Mouse (Mus musculus): Measurements from ENCODE around the gene Tgm3. TPM values are rescaled to one million over a fixed set of nuclear protein-coding genes. Genes with fewer than 3 reads are reported as not detected.

Tgm3 gene
- under 1 TPM; 0.15 to 0.33 TPM for total RNA-seq (2021)

DNA sequence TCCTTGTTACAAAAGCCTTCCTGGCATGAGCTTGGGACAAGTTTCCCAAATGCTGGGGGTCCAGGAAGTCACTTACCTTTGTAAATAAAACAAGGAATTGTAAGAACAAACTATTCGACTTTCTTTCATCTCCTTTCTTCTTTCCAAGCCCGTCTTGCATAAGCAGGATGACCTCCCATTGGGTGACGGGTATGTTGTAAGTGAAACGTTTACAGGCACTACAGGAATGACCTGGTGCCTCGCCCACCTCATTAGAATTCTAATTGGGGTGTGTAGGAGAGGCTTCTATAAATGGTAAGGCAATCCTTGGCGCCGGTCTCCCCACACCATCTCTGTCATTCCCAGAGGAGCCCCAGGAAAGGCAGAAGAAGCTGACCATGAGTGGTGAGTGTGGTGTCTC is at the start of gene Tgm3:
Gene Tgm3 (plus strand): TSS at position 324 of the 400 bp plus-strand sequence.
- DNase-seq = no peak

DNA sequence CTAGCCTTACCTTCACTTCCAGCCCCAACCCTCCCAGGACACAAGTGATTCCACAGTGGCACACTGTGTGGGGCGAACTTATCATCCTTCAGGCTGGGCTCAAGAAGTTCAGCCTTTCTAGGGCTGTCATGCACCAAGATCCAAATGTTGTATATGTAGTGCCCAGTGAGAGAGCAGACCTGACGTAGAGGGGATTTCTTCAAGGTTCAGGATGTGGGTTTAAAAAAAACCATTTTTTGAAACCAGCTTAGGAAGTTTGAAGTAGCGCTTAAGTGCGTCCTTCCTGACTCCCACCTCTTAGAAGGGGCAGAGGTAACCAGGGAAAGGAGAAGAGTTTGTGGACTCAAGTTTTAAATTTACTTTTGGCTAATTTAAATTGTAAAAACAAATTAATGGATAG is 31.5 kb upstream of the Tgm3 start:
- no peak for DNase-seq

DNA sequence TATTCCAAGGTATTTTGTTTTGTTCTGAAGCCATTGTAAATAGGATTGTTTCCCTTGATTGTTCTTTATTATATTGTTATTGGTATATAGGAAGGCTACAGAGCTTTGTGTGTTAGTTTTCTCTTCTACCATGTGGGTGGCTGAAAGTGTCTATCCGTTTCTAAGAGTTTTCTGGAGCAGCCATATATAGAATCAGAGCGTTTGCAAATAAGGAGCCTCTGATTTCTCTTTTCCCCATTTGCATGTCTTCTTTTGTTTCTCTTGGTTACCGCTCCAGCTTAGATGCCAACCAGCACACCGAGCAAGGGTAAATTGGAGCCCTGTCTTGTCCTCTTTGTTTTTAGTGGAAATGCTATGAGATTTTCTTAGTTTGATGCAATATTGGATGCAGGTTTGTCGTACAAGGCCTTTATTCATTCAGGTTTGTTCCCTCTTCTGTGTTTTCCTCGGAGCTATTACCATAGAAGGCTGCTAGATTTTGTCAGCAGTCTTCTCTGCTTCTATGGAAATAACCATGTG is 24.6 kb upstream of the Tgm3 start:
- DNase-seq = no peak

GRCm38 (mm10) chr2:129989646-129990045 is 22.5 kb upstream of the Tgm3 start:
- no peak for DNase-seq

DNA sequence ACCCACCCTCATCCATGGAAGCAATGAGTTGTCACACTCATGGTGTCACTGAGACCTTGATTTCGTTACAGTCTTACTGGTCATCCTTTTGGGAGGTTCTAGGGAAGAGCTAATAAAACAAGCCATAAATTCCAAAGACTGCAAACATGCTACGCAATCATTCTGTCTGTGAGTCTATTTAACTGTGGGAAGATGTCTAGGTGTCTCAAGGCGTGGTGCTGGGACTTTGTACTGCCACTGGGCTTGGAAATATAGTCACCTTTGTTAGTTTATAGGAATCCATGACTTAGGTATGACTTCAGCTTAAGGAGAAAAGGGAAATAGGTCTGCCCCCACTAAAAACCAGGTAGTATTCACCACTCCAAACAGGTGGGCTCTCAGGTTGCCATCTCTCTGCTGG is 17.7 kb upstream of the Tgm3 start:
- no peak for DNase-seq

DNA sequence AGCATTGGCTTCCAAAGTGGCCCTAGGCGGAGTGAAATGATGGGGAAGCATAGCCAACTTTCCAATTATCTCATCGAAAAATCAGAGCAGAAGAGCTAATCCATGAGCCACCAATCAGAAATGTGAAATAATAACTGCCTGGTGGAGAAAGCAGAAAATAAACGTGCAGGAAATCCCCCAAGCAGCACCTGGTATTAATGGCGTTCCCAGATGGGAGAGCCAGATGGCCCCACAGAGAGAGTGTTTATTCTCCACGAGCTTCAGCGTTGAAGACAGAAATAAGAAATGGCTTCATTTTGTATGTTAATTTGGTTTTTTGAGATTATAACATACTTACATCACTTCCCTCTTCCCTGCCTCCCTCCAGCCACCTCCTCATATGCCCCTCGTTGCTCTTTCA is 13.7 kb upstream of the Tgm3 start:
- peak; percentile 82 to 84 for DNase-seq

DNA sequence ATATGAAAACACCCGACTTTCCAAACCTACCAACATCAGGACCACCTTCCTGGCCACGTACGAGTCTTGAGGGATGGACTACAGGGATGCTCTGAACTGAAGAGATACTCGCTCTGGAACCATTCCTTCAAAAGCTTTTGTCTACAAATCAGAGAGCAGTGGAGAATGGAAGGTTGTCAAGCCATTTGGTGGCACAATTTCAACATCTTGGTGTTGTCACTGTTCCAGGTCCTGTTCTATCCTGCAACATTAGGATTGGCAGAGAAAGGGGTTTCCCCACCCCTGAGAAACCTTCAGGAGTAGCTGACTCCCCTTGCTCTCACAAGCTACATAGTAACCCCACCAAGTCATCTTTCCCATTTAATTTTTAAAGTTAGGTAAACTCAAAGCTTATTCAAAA is 12.9 kb upstream of the Tgm3 start:
- DNase-seq = no peak

DNA sequence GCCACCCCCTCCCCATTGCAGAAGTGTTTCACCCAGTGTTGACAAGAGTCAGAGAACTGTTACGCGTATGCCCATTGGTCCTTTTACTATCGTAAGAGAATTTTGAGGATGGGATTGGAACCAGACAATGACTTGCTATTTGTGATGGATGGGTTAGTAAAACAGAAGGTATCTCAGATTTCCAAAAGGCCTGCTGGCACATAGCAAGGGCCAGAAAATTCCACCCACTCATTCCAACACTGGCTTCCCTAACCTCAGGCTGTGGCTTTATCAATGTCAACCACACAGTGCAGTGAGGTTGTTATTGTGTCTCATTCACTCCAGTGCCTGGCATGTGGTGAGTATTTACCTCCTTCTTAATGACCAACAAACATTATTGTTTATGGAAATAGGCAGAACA is 11.5 kb upstream of the Tgm3 start:
- DNase-seq = no peak

- no peak for DNase-seq
Observed at GRCm38 (mm10) chr2:130004046-130004445, 8.1 kb upstream of the Tgm3 start.

DNA sequence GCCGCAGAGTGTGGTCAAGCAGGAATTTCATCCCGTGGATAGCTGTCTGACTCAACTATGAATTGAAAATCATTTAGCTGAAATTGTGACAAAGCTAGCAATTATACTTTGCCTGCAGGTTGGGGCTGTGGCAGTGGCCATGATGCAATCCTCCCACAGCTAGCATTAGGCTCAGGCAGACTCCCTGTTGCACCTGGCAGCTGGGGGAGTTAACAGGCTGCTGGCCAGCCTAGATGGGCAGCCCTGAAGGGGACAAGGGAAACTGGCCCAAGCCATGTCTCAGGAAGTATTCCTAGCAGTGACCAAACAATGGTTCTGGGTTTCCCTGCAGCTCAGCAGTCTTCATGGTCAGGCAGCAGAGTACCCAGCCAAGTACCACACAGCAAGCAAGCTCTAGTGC is 2.8 kb upstream of the Tgm3 start:
- no peak for DNase-seq

DNA sequence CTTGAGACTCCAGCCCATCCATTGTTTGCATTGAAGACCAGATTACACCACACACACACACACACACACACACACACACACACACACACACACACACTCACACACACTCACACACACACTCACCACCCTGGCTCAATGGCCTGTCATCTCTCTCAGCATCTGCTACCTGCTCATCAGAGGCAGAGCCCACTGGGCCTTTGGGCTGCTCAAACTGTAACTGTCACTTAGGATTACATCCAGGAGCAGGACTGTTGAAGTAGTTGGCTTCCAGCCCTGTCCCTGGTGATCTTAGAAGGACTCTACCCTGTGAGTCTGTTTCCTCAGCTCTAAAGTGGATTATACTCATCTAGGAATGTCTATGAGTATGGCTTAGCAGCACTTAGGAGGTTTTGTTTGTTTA is 1.5 kb downstream of the Tgm3 start:
- DNase-seq = no peak

DNA sequence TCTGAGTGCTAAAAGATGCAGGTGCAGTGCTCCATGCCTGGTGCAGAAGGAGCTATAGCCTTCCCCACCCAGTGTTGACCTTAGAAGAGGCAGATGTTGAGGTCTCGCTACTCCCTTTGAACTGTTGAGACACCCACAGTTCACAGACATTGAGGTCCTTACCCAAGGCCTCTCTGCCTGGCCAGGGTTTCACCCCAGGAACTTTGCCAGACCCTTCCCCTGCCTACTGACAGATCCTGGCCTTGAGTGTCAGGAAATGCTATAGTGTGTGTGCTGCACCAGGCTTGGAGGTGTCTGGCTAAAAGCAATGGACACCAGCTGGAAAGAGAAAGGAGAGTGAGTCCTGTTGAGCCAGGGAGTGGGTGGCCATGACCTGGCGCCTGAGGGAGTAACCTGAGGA is 3.0 kb downstream of the Tgm3 start:
- DNase-seq = no peak

DNA sequence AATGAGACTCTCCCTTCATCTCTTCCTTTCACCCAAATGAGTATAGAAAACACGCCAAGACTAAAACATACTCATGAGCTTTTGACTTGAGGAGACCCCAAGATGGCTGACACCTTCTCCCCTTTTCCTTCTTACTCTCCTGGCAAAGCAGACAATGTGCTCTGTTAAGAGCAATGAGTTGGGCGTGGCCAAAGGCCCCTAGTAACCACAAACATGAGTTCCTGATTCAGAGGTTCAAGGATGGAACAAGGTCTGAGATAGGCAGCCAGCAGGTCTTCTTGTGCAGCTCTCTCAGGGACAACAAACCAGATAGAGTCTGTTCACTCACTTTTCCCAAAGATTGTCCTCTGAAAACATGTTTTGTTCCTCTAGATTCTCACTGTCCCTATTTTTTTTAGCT is 5.9 kb downstream of the Tgm3 start:
- no peak for DNase-seq

- no peak for DNase-seq
Observed at GRCm38 (mm10) chr2:130027890-130028289, 15.7 kb downstream of the Tgm3 start.

- no peak for DNase-seq
Observed at GRCm38 (mm10) chr2:130029826-130030225, 17.7 kb downstream of the Tgm3 start.

- peak in 1 of 2 experiments; percentile 18 for DNase-seq
Observed at GRCm38 (mm10) chr2:130032661-130033060, 20.5 kb downstream of the Tgm3 start.

- no peak for DNase-seq
Observed at GRCm38 (mm10) chr2:130036846-130037245, 24.7 kb downstream of the Tgm3 start.

DNA sequence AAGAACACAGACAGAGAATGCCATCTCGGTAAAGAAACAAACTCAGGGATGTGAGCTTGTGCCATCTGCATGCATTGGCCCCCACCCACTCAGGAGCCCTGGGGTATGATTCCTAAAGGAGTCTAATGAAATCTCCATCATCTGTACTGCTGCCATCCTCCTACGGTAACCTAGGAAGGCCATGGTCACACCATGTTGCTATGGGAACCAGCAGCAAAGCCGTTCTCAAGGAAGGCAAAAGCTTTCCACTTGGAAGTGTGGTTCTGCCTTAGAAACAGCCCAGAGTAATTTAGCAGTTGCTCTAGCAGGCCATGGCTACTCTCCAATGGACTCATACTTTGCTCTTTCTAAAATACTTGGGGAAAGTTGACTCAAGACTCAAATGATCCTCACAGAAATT is 26.8 kb downstream of the Tgm3 start:
- no peak for DNase-seq

DNA sequence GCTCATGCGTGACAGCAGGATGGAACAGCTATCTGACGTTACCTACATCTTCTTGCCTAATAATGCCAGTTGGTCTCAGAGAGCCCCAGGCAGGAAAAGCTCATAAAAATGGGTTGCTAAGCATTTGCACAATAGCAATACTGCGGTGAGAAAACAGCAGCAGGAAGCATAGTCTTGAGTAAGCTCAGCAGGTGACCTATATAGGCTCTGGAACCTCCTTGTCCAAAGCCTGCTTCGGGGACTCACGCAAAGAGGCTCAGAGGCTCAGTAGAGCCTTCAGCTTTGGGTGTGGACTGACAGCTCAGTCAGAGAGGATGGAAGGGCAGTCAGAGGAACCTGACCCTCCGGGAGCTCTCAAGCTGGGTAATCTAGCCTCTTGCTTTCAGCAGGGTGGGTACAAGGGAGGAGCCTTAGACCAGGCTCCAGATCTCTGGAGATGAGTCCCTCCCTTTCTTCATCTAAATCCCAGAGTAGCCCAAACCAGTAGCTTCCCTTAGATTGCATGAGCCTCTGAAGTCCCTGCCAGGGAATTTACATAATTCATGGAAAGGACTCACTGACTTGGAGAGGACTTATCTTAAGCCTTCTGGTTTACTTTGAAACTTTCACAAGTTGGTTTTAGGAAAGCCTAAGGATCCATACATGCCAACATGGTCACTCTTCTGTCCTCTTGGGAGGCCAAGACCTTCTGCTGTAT is 28.2 kb downstream of the Tgm3 start:
- no peak for DNase-seq

GRCm38 (mm10) chr2:130043835-130044234 is 31.7 kb downstream of the Tgm3 start:
- DNase-seq = no peak

DNA sequence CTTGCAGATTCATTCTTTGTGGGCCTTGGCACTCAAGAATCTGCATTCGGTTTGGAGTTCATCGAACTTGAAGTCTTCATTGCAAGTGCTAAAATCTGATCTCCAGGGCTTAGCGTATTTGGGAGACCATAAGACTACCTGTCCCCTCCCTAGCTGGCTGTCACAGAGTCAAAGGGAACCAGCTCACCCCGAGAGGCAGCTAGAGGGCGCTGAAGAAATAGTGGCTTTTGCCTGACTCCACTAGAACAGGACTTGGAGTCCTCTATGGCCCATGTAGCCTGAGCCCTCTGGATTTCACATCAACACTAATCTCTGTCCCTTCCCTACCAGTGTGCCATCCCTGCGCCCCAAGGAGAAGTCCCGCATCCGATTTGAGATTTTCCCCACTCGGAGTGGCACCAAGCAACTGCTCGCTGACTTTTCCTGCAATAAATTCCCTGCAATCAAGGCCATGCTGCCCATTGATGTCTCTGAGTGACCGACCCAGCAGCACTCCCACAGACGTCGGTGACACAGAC is 35.8 kb downstream of the Tgm3 start:
- DNase-seq = no peak

DNA sequence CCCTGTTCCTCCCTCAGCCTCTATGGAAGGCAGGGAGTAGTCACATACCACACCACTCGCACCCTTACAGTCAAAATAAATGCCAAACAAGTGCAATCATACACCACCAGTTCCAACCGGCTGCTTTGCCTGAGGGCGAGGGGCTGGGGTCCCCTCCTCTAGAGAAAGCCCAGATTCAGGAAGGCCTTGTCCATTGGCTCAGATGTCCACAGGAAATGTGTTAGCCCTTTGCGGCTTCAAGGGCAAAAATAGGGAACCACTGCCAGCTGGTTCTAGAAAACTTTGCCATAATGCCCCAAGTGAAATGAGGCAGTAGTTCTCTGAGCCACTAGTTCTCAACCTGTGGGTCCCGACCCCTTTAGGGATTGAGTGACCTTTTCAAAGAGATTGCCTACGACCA is 36.6 kb downstream of the Tgm3 start:
- DNase-seq = no peak

DNA sequence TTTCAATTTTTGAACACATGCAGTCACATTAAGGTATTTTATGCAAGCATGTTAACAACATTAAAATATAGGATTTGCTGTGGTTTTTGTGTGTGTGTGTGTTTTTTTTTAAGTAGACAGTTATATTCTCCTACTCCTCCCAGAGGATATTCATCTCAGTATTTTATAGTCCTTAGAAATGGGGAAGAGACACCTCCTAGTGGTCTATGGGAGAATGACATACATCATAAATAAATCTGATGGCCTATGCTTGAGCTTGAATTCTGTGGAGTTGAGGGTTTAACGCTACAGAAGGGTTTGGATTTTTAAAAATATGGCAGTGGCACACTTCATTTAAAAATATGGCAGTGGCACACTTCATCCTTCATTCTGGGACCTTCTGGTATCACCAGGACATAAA is 46.0 kb downstream of the Tgm3 start:
- DNase-seq = no peak

- peak in 1 of 2 experiments; percentile 40 for DNase-seq
Observed at GRCm38 (mm10) chr2:130068228-130068627, 56.1 kb downstream of the Tgm3 start.

- DNase-seq = no peak
Observed at GRCm38 (mm10) chr2:130070396-130070795, 58.2 kb downstream of the Tgm3 start.

Data from layer of hippocampus, postnatal 36 days (tissue).